Mouse (Mus musculus) spleen, postnatal 10 days (tissue): Measurements from ENCODE around the gene Scn3b.

Experiments
- DNase-seq, 2 experiments: peaks; one replicate each; pipeline ENCODE4 v3.0.0; 2021 to 2022; ENCODE audit warnings: low spot score in 2 of 2

Gene Scn3b

GRCm38 (mm10) chr9:40268748-40269102, 292 bp upstream of the Scn3b start:
- no peak for DNase-seq

GRCm38 (mm10) chr9:40269880-40270279, 863 bp downstream of the Scn3b start:
- no peak for DNase-seq

- no peak for DNase-seq
These were observed 2.1 kb downstream of the Scn3b start for GRCm38 (mm10) chr9:40271075-40271474.

- DNase-seq: no peak
These were observed 3.8 kb downstream of the Scn3b start for GRCm38 (mm10) chr9:40272822-40273221.

- DNase-seq: no peak
These were observed 6.9 kb downstream of the Scn3b start for GRCm38 (mm10) chr9:40275904-40276303.

- DNase-seq: no peak
These were observed 8.7 kb downstream of the Scn3b start for GRCm38 (mm10) chr9:40277671-40278070.

GRCm38 (mm10) chr9:40279438-40279837, 10.4 kb downstream of the Scn3b start:
- no peak for DNase-seq

- no peak for DNase-seq
These were observed 14.0 kb downstream of the Scn3b start for GRCm38 (mm10) chr9:40282968-40283367.

GRCm38 (mm10) chr9:40292475-40292874, 23.5 kb downstream of the Scn3b start:
- DNase-seq: no peak

- no peak for DNase-seq
These were observed 24.3 kb downstream of the Scn3b start for GRCm38 (mm10) chr9:40293286-40293685.

GRCm38 (mm10) chr9:40293740-40294139, 24.7 kb downstream of the Scn3b start:
- no peak for DNase-seq

GRCm38 (mm10) chr9:40294210-40294609, 25.2 kb downstream of the Scn3b start:
- DNase-seq: no peak

- no peak for DNase-seq
These were observed 25.8 kb downstream of the Scn3b start for GRCm38 (mm10) chr9:40294866-40295265.

GRCm38 (mm10) chr9:40296251-40296650, 27.2 kb downstream of the Scn3b start:
- no peak for DNase-seq

GRCm38 (mm10) chr9:40297969-40298368, 29.0 kb downstream of the Scn3b start:
- no peak for DNase-seq

GRCm38 (mm10) chr9:40299323-40299722, 30.3 kb downstream of the Scn3b start:
- DNase-seq: no peak

- no peak for DNase-seq
These were observed 31.3 kb downstream of the Scn3b start for GRCm38 (mm10) chr9:40300018-40300989.

GRCm38 (mm10) chr9:40301475-40301874, 32.5 kb downstream of the Scn3b start:
- DNase-seq: no peak

GRCm38 (mm10) chr9:40302375-40302774, 33.4 kb downstream of the Scn3b start:
- no peak for DNase-seq

- DNase-seq: no peak
These were observed 35.2 kb downstream of the Scn3b start for GRCm38 (mm10) chr9:40304243-40304642.

- no peak for DNase-seq
These were observed 38.3 kb downstream of the Scn3b start for GRCm38 (mm10) chr9:40307311-40307710.

- DNase-seq: no peak
These were observed 40.9 kb downstream of the Scn3b start for GRCm38 (mm10) chr9:40309876-40310275.

- no peak for DNase-seq
These were observed 42.8 kb downstream of the Scn3b start for GRCm38 (mm10) chr9:40311813-40312212.
